Mouse (Mus musculus): Measurements from ENCODE around the gene Mitf.

Gene Mitf

DNA sequence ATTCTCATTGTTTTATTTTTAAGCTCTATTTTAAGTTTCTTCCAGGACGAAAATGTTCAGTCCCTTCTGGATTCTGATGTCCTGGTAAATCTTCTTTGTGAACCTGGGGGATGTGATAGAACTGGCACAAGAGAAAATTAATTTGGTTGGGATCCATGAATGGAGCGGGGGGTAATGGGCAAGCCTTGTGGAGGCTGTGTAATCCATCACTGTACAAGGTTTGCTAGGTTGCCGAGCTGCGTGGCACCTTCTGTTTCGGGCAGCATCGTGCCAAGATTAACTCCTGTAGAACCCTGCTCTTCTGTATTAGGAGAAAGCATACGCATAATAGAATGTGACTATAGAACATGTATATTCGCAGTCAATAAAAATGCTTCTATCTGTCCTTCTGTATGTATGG, 76.1 kb downstream of the Mitf start:
- no peak for DNase-seq (ENCODE audit: low spot score)

DNA sequence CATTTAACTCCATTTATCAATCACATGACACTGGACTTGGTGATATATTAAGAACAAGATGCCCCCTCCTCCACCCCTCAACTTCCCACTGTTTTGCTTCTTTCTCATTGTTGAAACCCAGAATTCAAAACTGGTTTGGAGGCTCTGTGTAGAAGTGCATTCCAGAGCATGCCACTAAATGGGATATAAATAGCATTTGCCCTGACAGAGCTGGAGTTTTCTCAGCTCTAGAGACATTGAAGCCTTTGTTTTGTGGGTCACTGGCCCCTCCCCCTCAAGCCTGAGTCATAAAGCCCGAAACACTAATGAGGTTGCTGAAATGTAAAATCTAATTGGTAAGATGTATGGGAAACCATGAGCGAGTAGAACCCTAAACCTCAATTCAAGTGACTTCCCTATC, 76.6 kb downstream of the Mitf start:
- no peak for DNase-seq (ENCODE audit: low spot score)

DNA sequence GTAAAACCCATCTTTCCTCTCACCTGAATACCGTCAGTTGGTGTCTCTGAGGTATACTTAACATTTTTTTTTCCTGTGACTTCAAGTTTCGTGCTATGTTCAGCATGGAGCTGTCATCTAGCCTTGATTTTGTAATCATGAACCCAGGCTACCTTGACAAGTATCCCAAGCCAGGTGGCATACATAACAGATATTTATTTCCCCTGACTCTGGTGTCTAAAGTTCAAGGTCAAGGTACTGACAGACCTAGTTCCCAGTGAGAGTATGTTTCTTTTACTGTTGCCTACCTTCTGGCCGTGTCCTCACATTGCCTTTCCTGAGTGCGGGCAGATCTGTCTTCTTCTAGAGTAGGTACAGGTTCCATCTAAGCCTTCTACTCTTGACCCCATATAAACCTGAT, 78.1 kb downstream of the Mitf start:
- no peak for DNase-seq (ENCODE audit: low spot score)

DNA sequence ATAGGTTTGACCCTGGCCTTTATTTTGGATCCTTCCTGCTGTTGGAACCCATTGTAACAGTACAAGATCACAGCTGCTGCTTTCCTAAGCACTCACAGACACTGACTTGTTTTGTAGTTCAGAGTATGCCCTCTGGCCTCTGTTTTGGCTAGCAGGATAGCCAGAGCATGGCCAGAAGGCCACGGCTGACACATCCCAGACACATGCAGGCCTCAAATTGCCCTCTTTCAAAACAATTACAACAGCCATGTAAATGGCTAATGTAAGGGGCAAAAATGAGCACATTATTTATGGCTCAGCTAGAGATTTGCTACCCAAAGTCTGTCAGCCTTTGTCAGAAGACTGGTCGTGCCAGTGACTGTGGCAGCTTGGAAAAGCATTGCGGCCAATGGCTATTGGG, 78.8 kb downstream of the Mitf start:
- DNase-seq (ENCODE audit: low spot score): no peak

DNA sequence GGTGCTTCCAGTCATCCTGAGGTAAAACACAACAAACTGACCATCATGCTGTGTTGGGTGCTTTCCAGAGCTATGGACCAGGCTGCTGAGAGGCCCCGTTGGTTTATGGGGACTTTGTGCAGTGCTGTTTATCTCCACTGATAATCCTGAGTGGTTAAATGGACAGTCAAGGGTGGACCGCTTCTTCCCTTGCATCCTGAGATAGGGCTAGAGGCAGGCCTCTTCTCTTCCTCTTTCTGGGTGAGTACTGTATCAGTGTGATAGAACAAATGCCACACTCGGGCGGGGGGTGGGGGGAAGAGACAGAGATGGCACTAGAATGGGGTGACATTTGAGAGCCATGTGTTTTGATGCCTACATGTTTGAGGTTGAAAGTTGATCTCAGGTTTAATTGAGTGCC, 81.0 kb downstream of the Mitf start:
- no peak for DNase-seq (ENCODE audit: low spot score)

DNA sequence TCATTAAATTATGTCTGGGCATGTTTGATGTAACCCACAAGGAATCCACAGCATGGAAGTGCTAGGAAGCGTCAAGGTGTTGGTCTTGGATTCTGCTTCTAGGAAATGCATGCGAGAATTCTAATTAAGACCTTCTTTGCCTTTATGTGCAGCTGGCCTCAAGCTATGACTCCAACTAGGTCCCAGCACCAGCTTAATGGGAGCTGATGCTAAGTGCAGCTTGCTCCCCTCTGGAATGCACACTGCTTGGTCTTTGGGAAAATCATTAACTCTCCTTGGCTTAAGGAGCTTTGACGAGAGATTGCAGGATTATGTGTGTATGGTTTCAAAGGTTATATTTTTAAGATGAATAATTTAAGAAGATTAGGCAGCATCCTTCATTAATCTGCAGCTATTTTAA, 81.7 kb downstream of the Mitf start:
- no peak for DNase-seq (ENCODE audit: low spot score)

DNA sequence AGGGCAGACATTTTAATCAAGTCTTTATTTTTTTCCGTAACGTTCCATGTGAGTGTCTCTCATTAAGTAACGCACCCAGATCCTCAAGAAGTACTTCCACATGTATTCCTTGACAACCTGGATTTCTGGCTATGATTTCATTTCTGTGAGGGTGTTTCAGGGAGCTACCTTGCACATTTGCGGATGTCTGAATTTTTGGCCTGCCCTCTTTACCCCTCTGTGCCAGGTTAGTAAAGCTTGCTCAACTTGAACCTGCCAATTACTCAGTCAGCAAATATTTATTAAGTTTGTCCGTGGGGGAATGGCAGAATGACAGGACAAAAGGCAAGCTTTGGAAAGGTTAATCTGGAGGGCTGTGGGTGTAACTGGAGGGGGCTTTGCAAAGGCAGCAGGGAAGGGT, 86.7 kb downstream of the Mitf start:
- no peak for DNase-seq (ENCODE audit: low spot score)

DNA sequence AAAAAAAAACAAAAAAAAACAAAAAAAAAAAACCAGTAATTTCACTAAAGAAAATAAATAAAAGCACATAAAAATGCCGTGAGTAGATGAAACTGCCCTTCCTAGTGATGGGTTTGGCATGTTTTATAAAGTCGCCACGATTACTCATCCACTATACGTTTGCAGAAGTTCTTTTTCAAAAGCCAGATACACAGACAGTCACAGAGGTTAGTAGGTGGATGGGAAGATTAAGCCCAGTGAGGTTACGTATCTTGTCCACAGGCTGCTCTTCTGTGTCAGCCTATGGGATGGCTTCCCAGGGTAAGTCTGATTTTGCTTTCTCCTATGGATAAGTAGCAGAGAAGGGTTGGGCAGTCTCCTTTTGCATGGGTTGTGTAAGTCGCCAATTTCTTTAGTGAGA, 90.3 kb downstream of the Mitf start:
- DNase-seq (ENCODE audit: low spot score): no peak

DNA sequence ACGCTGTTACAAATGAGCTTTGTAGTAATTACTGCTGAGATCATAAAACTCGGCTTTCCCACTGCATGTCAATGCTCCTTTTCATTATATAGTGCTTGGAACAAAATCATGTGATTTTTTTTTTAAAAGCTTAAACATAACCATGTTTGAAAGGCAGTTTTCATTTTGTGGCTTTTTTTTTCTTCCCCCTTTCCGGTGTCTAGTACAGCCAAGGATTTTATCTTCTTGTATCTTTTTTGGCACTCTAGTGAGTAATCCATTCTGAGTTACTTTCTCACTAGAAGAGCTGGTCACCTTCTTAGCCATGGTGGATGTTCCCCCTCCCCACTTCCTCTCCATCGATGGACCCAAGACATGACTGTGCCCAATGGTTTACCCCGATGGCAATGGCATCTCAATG, 91.2 kb downstream of the Mitf start:
- no peak for DNase-seq (ENCODE audit: low spot score)

DNA sequence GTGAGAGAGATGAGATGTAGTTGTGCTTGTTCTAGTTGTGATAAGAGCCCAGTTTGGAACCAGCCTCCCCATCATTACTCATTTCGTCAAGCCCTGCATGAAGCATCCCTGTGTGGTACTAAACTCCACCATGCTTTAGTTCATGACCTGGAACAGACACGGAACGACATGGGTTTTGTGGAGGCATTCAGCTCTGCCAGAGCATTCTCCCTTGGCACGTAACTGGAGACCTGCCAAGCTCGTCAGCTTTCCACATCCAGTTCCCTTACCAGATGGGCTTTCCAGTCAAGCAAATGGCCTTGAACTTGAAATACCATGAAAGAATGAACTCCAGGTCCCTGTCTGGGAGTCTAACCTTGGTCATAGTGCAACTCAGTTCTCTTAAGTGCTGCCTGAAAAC, 94.7 kb downstream of the Mitf start:
- no peak for DNase-seq (ENCODE audit: low spot score)

DNA sequence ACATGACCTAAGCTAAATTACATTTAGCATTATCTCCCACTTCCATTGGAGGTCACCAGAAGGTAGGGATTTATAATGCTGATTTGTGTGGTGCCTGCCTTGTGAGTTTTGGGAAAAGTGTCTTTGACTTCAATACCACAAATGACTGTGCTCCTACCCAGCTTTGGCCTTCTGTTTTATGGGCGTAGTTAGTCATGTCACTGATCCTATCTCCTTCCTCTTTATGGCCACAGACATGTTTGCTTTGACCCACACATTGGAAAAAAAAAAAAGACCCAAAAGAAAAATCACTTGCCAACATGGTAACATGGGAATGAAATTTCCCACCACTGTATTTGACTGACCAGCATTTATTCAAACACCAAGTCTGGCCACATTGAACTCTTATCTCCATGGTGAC, 95.4 kb downstream of the Mitf start:
- DNase-seq (ENCODE audit: low spot score): no peak

DNA sequence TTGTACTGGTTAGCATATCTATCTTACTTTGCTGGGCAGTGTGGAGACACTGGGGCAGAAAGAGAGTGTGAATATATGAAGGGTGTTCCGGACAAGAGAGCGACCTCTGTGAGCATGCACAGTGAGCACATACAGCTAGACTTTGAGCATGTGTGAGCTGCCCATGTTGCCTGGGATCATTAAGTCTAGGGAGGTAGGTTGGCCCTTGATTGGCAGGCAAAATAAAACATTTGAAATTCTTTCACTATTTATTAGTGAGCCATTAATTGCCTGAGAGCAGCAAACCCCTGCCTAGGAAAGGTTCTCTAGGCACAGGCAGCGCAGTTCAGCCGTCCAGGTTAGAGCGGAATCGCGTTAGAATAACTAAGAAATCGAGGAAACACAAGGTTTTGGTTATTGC, 107.9 kb downstream of the Mitf start:
- DNase-seq (ENCODE audit: low spot score): no peak

DNA sequence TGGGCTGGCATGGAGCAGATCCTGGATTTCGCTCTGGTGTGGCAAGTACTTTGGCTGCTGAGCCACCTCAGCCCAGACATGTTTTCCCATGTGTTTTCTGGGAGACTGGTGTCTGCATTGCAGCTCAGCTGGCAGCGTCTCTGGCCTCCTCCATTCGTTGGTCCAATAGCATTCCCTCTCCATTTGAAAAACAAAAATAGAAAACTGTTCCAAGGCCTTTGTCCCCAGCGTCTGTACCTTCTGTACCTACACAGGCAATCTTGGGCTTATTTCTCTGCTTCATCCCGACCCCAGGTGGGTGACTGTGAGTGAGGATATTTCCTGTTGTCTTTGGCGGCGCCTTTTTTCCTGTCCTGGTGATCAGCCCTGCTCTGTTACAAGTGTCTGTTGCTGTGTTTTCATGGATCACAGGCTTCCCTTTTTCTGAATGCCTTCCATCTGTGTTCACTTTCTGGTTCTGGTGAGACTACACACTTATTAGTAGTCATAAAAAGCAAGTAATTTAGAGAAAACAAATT, 109.6 kb downstream of the Mitf start:
- no peak for DNase-seq (ENCODE audit: low spot score)

DNA sequence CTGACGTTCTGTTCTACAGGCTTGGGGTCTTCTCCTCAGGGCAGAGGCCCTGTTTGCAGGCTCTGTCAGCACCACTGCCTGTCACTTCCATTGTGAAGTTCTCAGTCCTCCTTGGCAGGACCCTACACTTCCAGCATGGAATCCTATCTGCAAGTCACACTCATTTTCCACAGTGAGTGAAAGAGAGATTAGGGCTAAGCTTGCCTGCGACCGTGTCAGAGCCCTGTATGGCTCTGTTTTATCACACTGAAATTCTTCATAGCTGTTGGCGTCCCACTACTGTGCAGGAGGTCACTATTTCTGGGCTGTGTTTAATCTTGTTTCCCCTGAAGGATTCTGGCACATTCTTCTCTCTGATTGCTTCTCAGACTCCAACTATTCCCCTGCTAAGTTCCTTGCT, 111.2 kb downstream of the Mitf start:
- no peak for DNase-seq (ENCODE audit: low spot score)

DNA sequence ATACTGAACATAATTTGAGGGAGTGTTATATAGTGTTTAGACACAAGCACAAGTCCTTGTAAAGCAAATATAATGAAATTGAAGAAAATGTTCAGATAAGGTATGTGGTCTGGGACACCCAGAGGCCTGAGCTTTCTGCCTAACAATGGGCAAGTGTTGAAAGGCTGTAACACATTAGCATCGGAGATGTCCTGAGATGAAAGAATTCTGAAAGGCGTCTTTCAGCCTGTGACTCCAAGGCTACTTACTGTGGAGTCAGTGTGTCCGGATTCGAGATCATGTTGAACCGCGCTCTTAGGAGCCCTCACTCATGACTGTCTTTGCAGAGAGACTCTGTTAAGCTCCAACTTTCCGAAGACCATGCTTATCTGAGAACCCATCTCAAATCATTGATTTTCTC, 111.6 kb downstream of the Mitf start:
- DNase-seq (ENCODE audit: low spot score): no peak

DNA sequence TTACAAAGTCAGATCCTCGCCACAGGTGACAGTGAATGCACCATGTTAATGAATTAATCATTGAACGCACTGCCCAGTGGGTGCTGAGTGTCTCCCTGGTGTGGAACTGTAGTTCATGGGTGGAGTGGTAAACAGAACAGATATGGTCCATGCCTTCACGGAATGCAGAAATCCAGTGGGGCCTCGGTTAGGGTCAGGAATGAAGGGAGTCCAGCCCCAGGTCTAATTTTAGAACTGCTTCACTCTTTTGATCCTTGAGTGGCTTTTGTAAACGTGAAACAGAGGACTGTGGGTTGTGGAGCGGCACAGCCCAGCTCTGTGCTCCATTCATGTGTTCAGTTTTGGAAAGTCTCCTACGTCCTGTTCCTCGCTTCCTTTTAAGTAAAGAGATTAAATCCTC, 112.4 kb downstream of the Mitf start:
- no peak for DNase-seq (ENCODE audit: low spot score)

DNA sequence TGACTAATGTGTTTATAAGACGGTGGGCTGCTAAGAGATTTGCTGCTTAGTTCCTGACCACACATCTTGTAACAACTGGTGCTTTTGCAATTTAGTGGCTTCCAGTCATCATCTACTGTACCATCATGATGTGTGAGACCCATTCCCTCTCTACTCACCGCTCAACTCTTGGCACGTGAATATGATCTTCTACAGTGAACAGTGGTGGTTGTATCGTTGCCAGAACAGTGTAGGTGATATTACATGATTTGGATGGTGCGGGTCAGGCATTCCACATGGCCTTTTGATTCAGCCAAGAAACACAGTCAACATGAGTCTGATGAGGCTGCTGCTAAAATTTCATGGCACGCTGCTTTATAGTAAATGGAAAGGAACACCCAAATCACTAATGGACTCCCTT, 114.7 kb downstream of the Mitf start:
- no peak for DNase-seq (ENCODE audit: low spot score)

DNA sequence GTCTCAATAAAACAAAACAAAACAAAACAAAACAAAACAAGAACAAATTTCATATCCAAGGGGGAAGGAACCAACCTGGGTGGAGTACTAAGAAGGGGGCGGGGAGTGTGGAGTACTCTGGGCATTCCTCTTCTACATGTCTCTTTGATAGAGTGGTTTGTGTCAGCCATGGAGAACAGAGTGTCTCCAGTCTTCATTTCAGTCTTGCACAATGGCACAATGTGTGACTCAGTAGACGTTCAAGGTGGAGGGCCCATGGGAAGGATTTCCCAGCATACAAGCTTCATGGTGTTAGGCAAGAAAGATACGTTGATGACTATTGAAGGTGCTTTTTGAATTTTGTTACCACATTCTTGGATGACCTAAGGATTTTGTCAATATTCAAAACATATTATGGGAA, 117.4 kb downstream of the Mitf start:
- no peak for DNase-seq (ENCODE audit: low spot score)

DNA sequence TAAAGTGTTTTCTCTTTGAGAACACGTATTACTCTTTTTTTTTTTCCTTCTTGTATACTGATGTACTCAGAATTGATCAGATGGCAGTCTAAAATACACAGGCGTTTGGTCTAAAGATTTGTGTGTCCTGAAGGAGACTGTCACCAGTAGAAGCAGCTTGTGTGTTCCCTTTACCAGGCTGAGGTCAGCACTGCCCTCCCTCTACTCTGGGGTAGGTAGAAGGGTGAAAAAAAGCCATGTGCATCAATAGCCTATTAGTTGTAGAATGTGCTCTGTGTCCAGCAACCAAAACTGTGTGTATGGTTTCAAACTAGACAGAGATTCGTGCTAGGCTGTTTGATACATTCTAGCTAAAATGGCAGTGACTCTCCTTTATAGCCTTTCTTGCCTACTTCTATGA, 122.2 kb downstream of the Mitf start:
- DNase-seq (ENCODE audit: low spot score): no peak

DNA sequence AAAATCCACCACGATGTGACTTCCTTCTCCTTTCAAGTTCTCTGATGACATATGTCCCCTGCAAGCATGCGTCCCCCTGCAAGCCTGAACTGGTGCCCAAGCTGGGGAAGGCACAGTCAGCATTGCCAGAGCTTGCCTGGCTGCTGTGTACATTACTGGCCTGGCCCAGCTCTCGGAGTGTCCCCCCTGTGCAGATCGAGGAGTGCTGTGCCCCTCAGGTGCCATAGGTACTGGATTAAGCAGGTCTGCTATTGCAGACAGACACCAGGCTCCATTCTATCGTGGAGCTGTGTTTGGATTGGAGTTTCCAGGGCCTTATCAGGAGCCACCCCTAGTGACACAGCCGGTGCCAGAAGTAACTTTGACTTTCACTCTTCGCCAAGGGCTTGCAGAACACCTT, 122.6 kb downstream of the Mitf start:
- DNase-seq (ENCODE audit: low spot score): no peak

DNA sequence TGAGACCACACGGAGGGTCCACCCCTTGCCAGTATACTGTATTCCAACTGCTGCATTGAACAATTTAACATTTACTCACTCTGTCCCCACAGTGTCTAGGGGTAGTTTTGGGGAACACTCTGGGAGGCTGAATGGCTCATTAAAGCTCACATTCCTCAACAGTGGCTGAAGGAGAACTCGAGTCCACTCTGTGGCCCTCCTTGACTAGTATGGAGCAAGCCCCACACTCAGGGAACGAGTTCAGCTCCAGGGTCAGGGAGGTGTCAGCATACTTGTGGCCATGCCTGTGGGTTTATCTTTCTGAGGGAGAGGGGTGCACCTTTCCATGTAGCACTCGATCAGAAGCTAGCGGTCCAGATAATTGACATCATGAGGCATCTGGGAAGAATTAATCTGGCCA, 130.3 kb downstream of the Mitf start:
- DNase-seq (ENCODE audit: low spot score): no peak

DNA sequence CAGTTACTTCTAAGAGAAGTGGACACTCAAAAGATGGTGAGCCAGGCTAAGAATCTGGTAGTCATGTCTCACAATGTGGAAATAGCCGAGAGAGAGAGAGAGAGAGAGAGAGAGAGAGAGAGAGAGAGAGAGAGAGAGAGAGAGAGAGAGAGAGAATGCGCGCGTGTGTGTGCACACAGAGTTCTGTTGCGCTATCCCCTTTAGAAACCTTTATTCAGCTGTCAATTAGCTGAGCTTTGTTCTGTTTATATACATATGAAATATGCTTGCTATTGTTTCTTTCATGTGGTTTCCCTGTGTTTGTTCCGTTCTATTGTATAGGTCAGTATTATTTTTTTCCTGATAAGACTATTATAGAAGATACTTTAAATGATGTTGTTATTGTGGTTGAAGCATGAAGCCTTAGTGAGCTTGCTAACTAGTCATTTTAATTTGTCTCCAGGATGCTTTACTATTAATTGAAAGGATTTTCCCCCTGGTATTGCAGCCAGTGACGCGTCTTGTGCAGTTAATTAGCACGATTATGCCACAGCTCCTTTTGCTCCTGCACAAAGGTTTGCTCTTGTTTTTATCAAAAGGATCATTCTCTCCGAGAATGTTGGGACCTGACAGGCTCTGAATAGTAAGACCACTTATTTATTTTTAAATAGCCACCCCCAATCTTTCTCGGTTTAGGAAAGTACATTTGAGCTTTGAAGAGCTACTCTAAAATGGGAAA, 131.2 kb downstream of the Mitf start:
- DNase-seq (ENCODE audit: low spot score): no peak

DNA sequence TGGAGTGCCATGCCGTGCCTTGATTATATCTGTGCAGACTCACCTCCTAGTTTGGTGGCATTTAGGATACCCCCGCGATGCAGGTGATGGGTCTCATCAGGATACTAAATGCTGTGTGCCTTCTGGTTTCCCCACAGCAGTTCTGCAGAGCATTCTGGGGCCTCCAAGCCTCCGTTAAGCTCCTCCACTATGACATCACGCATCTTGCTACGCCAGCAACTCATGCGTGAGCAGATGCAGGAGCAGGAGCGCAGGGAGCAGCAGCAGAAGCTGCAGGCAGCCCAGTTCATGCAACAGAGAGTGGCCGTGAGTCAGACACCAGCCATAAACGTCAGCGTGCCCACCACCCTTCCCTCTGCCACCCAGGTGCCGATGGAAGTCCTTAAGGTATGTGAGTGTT, 134.1 kb downstream of the Mitf start:
- DNase-seq (ENCODE audit: low spot score): no peak

DNA sequence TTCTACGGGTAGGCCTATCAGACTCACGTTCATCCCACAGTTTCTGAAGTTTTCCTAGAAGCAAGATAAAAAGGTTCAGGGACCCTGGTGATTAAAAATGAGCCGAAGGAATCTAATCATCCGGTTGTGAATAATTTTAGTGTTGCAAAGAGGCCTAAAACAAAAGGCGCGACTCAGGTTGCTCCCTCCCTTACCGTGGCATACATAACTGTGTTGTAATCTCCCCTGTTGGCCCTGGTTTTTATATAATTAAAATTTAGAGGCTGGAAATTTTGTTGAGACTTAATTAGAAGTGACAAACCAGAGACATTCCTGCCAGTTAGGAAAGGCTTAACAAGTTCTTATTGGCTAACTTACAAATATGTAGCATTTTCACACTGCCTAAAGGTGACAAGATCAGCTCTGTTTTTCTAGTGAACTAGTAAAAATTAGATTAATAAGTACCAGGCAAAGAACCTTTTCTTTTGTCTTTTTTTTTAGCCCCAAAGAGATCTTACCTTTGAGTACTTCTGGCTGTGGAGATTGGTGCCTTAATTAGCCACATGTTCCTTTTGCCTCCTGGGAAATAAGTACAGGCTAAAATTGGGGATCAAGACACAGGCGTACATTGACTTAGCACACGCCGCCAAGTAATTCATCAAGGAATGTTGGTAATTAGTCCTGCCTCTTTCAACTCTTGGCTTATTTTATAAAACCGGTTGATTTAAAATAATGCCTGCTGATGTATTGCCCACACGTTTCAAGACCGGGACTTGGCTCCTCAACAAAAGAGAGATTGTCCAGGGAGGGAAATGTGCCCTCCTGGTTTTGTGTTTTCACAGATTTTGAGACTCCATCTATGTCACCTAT, 143.4 kb downstream of the Mitf start:
- DNase-seq (ENCODE audit: low spot score): no peak
